Mouse (Mus musculus): Measurements from ENCODE around the gene Ptgdr. TPM values are rescaled to one million over a fixed set of nuclear protein-coding genes. Genes with fewer than 3 reads are reported as not detected.

Gene Ptgdr
- not detected in 2 replicates for polyA plus RNA-seq (2012)

DNA sequence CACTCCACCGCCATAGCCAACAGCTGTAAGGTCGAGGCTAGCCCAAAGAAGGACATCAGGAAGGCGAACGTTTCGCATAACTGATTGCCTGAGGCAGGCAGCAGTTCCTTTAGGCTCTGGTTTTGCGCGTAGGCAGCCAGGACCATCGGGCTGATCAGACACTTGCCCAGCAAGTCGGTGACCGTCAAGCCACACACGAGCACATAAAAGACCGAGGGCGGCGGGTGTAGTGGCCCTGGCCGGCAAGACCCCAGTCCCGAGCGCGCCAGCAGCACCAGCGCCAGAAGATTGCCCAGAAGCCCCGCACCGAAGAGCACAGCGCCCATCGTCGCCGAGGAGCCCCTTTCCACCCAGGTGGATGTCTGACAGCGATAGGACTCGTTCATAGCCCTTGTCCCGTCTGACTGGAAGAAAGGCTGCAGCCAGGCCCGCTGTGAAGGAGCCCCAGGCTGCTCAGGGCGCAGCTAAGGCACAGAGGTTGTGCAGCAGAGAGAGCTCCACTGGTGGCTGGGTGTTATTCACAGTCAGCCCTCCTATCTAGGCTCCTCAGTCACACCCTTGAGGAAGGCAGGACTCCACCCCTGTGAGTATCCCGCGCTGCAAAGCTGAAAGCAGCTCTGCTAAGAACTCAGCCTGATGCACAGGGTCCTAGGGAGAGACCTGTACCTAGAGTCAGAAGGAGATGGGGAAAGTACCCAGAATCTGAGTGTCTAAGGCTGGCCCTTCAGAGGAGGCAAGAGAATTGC is at the start of gene Ptgdr:
Gene Ptgdr, minus strand, starts transcription at position 508 of the 746 bp plus-strand sequence.
- no peak for TF ChIP-seq GATA1 (IDR thresholded peaks at IDR 0.05; ENCODE audit: low read length)

- no peak for TF ChIP-seq GATA1 (IDR thresholded peaks at IDR 0.05; ENCODE audit: low read length)
Observed at GRCm38 (mm10) chr14:44907774-44908173, 48.6 kb upstream of the Ptgdr start.

DNA sequence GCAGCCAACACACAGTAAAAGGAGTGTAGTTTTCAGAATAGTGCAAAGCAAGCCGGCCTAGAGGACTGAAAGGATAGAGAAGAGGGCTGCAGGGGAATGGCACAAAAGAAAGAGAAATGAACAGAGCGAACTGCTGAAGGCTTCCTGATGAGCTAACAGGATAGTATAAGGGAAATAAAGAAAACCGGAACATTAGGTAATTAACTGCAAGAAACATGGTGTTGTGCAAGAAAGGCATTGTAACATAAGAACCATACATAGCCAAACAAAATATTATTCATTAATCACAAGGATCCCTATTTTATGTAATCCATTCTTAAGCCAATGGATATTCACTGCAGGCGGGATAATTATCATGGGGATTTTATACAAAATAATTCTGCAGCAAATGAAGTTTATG is 45.0 kb upstream of the Ptgdr start:
- TF ChIP-seq GATA1 (IDR thresholded peaks at IDR 0.05; ENCODE audit: low read length), result no peak

DNA sequence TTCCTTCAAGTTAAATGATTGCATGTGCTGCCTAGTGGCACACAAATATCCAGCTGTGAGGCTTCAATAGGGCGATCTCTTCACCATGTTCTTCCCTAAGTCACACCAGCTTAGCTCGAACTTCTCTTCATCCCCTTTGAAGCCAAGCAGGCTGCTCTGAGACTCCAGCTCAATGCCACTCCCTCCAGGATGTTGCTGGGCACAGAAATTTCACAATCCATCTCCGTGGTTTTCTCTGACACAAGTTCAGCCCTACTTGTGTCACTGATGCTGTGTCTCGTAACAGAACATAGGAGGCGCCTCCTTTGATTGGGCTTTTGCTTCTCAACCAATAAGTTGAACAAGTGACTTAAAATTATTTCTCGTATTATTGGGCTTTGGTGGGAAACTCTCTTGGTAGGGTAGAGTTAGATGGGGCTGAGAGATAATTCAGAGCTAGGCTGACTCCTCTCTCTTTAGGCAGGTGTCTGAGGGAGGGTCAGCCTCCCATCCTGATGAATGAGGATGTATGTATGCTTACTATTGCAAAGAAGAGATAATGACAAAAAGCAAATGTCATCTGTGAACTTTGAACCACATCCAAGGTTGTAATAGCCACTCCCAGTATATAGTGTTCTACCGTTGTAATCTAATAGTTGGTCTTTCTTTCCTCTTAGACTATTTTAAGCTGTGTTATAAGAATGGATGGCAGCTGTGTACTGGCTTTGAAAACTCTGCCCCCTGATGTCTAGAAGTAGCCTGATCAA is 32.4 kb upstream of the Ptgdr start:
- no peak for TF ChIP-seq GATA1 (IDR thresholded peaks at IDR 0.05; ENCODE audit: low read length)

DNA sequence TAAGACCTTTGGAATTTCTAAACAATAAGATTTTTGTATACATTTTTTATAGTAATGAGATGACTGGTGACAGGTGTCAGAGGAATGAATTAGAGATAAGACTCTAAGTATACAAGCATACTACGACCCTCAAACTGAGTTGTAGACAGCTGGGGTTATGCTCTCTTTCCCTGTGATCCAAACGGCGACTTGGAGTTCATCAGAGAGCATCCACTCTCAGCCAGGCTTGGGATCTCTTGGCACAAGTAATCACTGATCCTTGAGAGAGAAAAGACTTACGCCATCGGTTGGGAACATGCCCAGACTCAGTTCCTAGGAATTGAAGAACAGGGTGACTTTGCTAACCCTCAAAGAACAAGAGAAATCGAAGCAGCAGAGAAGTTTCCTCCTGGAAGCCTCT is 10.5 kb upstream of the Ptgdr start:
- no peak for TF ChIP-seq GATA1 (IDR thresholded peaks at IDR 0.05; ENCODE audit: low read length)

DNA sequence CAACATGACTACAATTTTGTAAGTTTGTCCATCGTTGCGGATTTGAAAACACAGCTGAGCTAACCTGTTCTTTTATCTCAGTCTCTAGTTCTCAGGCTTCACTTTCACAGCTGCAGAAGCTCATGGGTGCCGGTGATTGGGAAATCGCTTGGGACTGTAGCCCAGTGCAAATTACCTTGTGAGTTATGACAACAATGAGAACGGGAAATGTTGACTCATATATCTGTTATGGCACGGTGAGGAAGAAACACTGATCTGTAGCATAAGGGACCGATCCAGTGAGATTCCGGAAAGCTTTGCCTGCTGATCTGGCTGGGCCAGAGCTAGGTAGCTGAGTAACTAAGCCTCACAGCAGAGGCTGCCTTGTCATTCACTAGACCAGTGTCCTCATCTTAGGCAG is 6.5 kb upstream of the Ptgdr start:
- TF ChIP-seq GATA1 (IDR thresholded peaks at IDR 0.05; ENCODE audit: low read length), result no peak

- no peak for TF ChIP-seq GATA1 (IDR thresholded peaks at IDR 0.05; ENCODE audit: low read length)
Observed at GRCm38 (mm10) chr14:44863086-44863485, 3.9 kb upstream of the Ptgdr start.

- no peak for TF ChIP-seq GATA1 (IDR thresholded peaks at IDR 0.05; ENCODE audit: low read length)
Observed at GRCm38 (mm10) chr14:44861161-44861560, 2.0 kb upstream of the Ptgdr start.

DNA sequence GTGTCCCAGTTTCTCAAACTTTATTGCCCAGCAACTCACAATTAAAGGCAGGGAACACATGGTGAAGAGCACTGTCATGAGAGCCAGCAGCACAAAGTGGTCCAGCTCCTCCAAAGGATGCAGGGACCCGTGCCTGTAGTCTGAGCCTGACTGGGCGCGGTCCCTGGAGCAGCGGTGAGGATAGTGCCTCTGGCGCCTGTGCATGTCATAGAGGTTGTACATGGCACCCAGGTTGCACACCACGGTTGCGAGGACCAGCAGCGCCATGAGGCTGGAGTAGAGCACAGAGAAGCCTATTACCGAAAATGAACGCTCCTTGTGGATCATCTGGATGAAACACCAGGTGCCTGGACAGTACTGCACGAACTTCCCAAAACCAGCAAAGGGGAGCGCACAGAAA is 803 bp downstream of the Ptgdr start:
- TF ChIP-seq GATA1 (IDR thresholded peaks at IDR 0.05; ENCODE audit: low read length), result no peak

DNA sequence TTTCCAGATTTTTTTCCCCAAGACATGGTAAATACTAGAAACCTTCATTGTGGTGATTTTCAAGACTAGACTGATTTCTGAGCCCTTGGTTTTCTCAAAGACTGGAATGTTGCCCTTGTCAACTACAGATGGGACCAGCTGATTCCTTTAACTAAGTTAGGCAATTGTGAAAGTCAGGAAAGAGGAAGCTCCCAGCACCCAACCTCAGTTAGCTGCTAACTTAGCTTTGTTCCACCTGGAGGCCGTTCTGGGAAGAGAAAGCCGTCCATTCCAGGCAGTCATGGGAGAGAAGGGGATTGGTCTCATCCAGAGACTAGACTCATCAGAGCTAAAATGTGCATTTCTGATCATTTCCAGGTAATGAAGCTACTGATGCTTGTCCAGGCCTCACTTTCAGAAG is 11.4 kb downstream of the Ptgdr start:
- no peak for TF ChIP-seq GATA1 (IDR thresholded peaks at IDR 0.05; ENCODE audit: low read length)

- no peak for TF ChIP-seq GATA1 (IDR thresholded peaks at IDR 0.05; ENCODE audit: low read length)
Observed at GRCm38 (mm10) chr14:44846558-44847263, 12.5 kb downstream of the Ptgdr start.

DNA sequence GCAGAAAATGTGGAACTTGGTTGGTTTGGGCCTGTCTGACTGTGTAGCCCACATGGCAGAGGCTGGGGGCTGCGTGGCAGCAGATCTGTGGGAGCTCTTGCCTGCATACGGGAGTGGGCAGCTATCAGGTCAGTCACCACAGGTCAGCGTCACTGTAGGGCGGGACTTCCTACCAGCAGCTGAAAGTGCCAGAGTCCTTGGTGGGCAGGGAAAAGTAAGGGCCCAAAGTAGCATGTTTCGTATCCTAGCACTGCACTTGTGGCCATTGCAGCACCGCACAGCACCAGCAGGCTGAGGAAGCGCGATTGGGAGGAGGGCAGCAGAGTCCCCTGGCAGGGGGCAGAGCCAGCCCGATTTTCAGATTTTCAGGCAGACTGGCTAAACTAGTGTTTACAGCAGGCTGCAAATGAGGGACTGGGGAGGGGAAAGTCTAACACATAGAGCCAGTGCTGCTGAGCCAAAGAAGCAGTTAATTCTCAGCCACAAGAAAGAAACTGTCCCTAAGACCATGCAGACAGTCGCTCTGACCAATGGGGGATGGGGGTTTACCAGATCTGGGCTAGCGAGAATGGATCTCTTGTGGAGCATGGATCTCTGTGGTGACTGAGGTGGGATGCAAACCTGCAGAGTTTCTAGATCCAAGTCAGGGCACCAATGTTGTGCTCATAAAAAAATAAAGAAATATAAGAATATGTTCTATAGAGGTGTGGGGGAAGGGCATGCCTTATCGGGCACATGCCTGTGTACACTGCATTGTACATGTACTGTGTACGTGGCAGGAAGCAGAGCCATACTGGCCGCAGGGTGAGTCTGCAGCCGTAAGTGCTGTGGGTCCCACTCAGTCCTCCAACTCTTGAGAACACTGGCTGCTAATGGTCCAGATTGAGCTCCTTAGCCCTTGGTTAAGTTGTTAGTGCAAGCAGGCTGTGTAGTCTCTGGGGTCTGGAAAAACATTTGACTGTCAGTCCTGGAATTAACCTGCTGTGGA is 15.1 kb downstream of the Ptgdr start:
- TF ChIP-seq GATA1 (IDR thresholded peaks at IDR 0.05; ENCODE audit: low read length), result no peak

- TF ChIP-seq GATA1 (IDR thresholded peaks at IDR 0.05; ENCODE audit: low read length), result no peak
Observed at GRCm38 (mm10) chr14:44838685-44839084, 20.5 kb downstream of the Ptgdr start.

GRCm38 (mm10) chr14:44835132-44835531 is 24.0 kb downstream of the Ptgdr start:
- TF ChIP-seq GATA1 (IDR thresholded peaks at IDR 0.05; ENCODE audit: low read length), result no peak

- no peak for TF ChIP-seq GATA1 (IDR thresholded peaks at IDR 0.05; ENCODE audit: low read length)
Observed at GRCm38 (mm10) chr14:44827736-44828135, 31.4 kb downstream of the Ptgdr start.

Measured in G1E-ER4 (cell line).